Mouse (Mus musculus) midbrain, postnatal 0 days (tissue): ENCODE measurements around the gene Rab17. TPM values are rescaled to one million over a fixed set of nuclear protein-coding genes. Genes with fewer than 3 reads are reported as not detected.
A peak's percentile ranks its signal among the peaks of the same experiment; 100 is the strongest.

Source experiments
- ATAC-seq: fragments of 200-750 bp; cut with Nextera tagmentation; 2 replicates; pipeline ENCODE4 v1.8.0; 2017; ENCODE audit warnings: moderate number of reproducible peaks, mild to moderate bottlenecking, moderate TSS enrichment, moderate library complexity; ENCODE audit not compliant: low FRiP score
- DNase-seq: peaks from one replicate; pipeline ENCODE4 v3.0.0-alpha.2; 2015; ENCODE audit warnings: low spot score
- H3K27ac ChIP-seq: fragments of 300-500 bp; sonication (generic); 2 replicates; pipeline ENCODE4 v1.5.1; 2014; ENCODE audit warnings: low read depth, mild to moderate bottlenecking, low read length, mixed read lengths
- H3K27me3 ChIP-seq: fragments of 300-500 bp; sonication (generic); 2 replicates; pipeline ENCODE4 v1.6.1; 2014; ENCODE audit warnings: low read length, control low read depth, mixed read lengths; ENCODE audit not compliant: insufficient read depth
- H3K36me3 ChIP-seq: fragments of 300-500 bp; sonication (generic); 2 replicates; pipeline ENCODE4 v1.6.1; 2014; ENCODE audit warnings: low read length, control low read depth, mixed read lengths; ENCODE audit not compliant: insufficient read depth
- H3K4me1 ChIP-seq: fragments of 300-500 bp; sonication (generic); 2 replicates; pipeline ENCODE4 v1.6.1; 2014; ENCODE audit warnings: mild to moderate bottlenecking, control low read depth, antibody characterized with exemption, low read length, mixed read lengths; ENCODE audit not compliant: insufficient read depth
- H3K4me2 ChIP-seq: fragments of 300-500 bp; sonication (generic); 2 replicates; pipeline ENCODE4 v1.6.1; 2014; ENCODE audit warnings: low read depth, mild to moderate bottlenecking, low read length, mixed read lengths; ENCODE audit not compliant: poor library complexity, severe bottlenecking
- H3K4me3 ChIP-seq: fragments of 300-500 bp; sonication (generic); 2 replicates; pipeline ENCODE4 v1.5.1; 2014; ENCODE audit warnings: low read depth, mild to moderate bottlenecking, low read length, moderate library complexity
- H3K9ac ChIP-seq: fragments of 300-500 bp; sonication (generic); replicated peaks from 2 replicates; pipeline ENCODE4 v1.6.1; 2014; ENCODE audit warnings: mild to moderate bottlenecking, low read length, moderate library complexity, mixed read lengths; ENCODE audit not compliant: poor library complexity, severe bottlenecking
- H3K9me3 ChIP-seq: fragments of 300-500 bp; sonication (generic); 2 replicates; pipeline ENCODE4 v1.6.1; 2016; ENCODE audit warnings: low read length, control low read depth
- CTCF ChIP-seq: IDR thresholded peaks from 2 replicates; pipeline ENCODE4 v1.5.1; 2016; ENCODE audit warnings: antibody characterized with exemption, mild to moderate bottlenecking
- WGBS: fragments of 180-500 bp; shearing (Covaris S2); extraction: QIAGEN DNeasy Blood & Tissue Kit; methylation state at CpG from one replicate; pipeline ENCODE4 v1.1.7; 2014; 5-methylcytosine and 5-hydroxymethylcytosine counted together
- polyA plus RNA-seq: library from polyadenylated mRNA; unstranded; fragments of >200 nt; fragmentation: Nextera tagmentation; extraction: Ambion mirVana; gene quantifications from 2 replicates; pipeline ENCODE4 v1.2.1, GENCODE M21; 2015
- total RNA-seq: library from RNA; depleted of rRNA; stranded (reverse); fragments of >200 nt; gene quantifications from 2 replicates; pipeline ENCODE4 v1.2.3, GENCODE M21; 2014

Gene Rab17
- total and polyA plus RNA-seq, 2 experiments from 2014 or later = 0.26 TPM; not detected in 1

GRCm38 (mm10) chr1:90926030-90926429 is 43.4 kb downstream of the Rab17 start:
- Histone ChIP-seq H3K9me3 (no peaks in the 10 kb centered on the region), H3K4me1 (no peaks in the 10 kb centered on the region), H3K36me3 (no peaks in the 10 kb centered on the region), H3K27ac (no peak overlapping the region), H3K9ac (no peak overlapping the region), H3K4me3 (no peak overlapping the region), H3K27me3 (peaks cover 4% of the 10 kb centered on the region; the same call in 1 of the 2 replicates), H3K4me2 (no peak overlapping the region)
- TF ChIP-seq CTCF = no peak
- DNase-seq (peak; percentile 61), ATAC-seq (no peak)
- WGBS = 71% methylated on average over 4 of the region's 4 CpGs

- Histone ChIP-seq H3K27me3 (no peaks in the 10 kb centered on the region), H3K27ac (no peak overlapping the region), H3K36me3 (no peaks in the 10 kb centered on the region), H3K9me3 (peaks cover 7% of the 10 kb centered on the region; the same call in 1 of the 2 replicates), H3K4me1 (no peaks in the 10 kb centered on the region), H3K4me3 (no peak overlapping the region), H3K4me2 (no peak overlapping the region), H3K9ac (no peak overlapping the region)
- 93% methylated on average over 9 of the region's 9 CpGs for WGBS
- DNase-seq (no peak), ATAC-seq (no peak)
- no peak for TF ChIP-seq CTCF
These were observed 47.8 kb downstream of the Rab17 start for GRCm38 (mm10) chr1:90921687-90922086.

- 52% methylated on average over 6 of the region's 6 CpGs for WGBS
- Histone ChIP-seq H3K4me2 (no peak overlapping the region), H3K27me3 (0 out of 2 replicates have a peak, but pooled peaks cover 9% of the 10 kb centered on the region), H3K4me1 (no peaks in the 10 kb centered on the region), H3K9me3 (peaks cover 7% of the 10 kb centered on the region; the same call in 1 of the 2 replicates), H3K4me3 (no peak overlapping the region), H3K9ac (no peak overlapping the region), H3K27ac (no peak overlapping the region), H3K36me3 (no peaks in the 10 kb centered on the region)
- DNase-seq (peak; percentile 43), ATAC-seq (no peak)
- no peak for TF ChIP-seq CTCF
These were observed 52.0 kb downstream of the Rab17 start for GRCm38 (mm10) chr1:90917509-90917908.

GRCm38 (mm10) chr1:90914948-90915569 is 54.4 kb downstream of the Rab17 start, which contains the start of gene Mlph:
Gene Mlph, plus strand, starts transcription at chr1:90915085.
- Histone ChIP-seq H3K9me3 (peaks cover 6% of the 10 kb centered on the region; the same call in 1 of the 2 replicates), H3K27me3 (0 out of 2 replicates have a peak, but pooled peaks cover 9% of the 10 kb centered on the region), H3K36me3 (no peaks in the 10 kb centered on the region), H3K4me2 (peak within 1 kb of the TSS; percentile 39), H3K27ac (no peak within 1 kb of the TSS), H3K9ac (no peak within 1 kb of the TSS), H3K4me1 (no peaks in the 10 kb centered on the region), H3K4me3 (0 out of 2 replicates have a peak within 1 kb of the TSS, but pooled peaks have one; percentile 0)
- DNase-seq (peak; percentile 68), ATAC-seq (no peak)
- TF ChIP-seq CTCF = no peak
- 9% methylated on average over 18 of the region's 18 CpGs for WGBS

- TF ChIP-seq CTCF = no peak
These were observed 56.2 kb downstream of the Rab17 start for GRCm38 (mm10) chr1:90913231-90913630.

GRCm38 (mm10) chr1:90909631-90910152 is 59.8 kb downstream of the Rab17 start:
- 0 out of 2 replicates have a peak, but pooled peaks cover under 1% of the 10 kb centered on the region for H3K27me3 ChIP-seq
- 36% methylated on average over 17 of the region's 17 CpGs for WGBS
- H3K9me3 ChIP-seq = no peaks in the 10 kb centered on the region
- peak; percentile 57 for TF ChIP-seq CTCF
- no peak for DNase-seq
- no peaks in the 10 kb centered on the region for H3K36me3 ChIP-seq
- no peak overlapping the region for H3K27ac ChIP-seq
- no peak overlapping the region for H3K9ac ChIP-seq
- H3K4me3 ChIP-seq = no peak overlapping the region
- ATAC-seq = peak; percentile 50; the same call in 1 of the 2 replicates
- H3K4me2 ChIP-seq = peak overlapping the region; percentile 24
- no peaks in the 10 kb centered on the region for H3K4me1 ChIP-seq

More at GRCm38 (mm10) chr1:90913231-90913630, 56.2 kb downstream of the Rab17 start:
- H3K9me3 ChIP-seq = no peaks in the 10 kb centered on the region
- H3K4me1 ChIP-seq = no peaks in the 10 kb centered on the region
- H3K4me3 ChIP-seq = no peak overlapping the region
- no peak overlapping the region for H3K9ac ChIP-seq
- 63% methylated on average over 6 of the region's 6 CpGs for WGBS
- H3K4me2 ChIP-seq = no peak overlapping the region
- H3K27ac ChIP-seq = no peak overlapping the region
- ATAC-seq (no peak), DNase-seq (peak; percentile 44)
- 0 out of 2 replicates have a peak, but pooled peaks cover 9% of the 10 kb centered on the region for H3K27me3 ChIP-seq
- no peaks in the 10 kb centered on the region for H3K36me3 ChIP-seq
